Mouse (Mus musculus) lung, embryonic 15.5 days (tissue): ENCODE data around the gene Cda. TPM values are rescaled to one million over a fixed set of nuclear protein-coding genes. Genes with fewer than 3 reads are reported as not detected.

Experiments used
- ATAC-seq: fragments of 200-750 bp; cut with Nextera tagmentation; 2 replicates; pipeline ENCODE4 v1.8.0; 2017; ENCODE audit warnings: moderate number of reproducible peaks, borderline replicate concordance; ENCODE audit not compliant: low FRiP score, low TSS enrichment; ENCODE audit errors: extremely low read depth
- H3K27ac ChIP-seq: fragments of 300-500 bp; sonication (generic); 2 replicates; pipeline ENCODE4 v1.5.1; 2015; ENCODE audit warnings: moderate library complexity, mild to moderate bottlenecking, inconsistent platforms
- H3K27me3 ChIP-seq: fragments of 300-500 bp; sonication (generic); 2 replicates; pipeline ENCODE4 v1.6.1; 2015; ENCODE audit warnings: inconsistent platforms
- H3K36me3 ChIP-seq: fragments of 300-500 bp; sonication (generic); 2 replicates; pipeline ENCODE4 v1.6.1; 2015; ENCODE audit warnings: inconsistent platforms
- H3K4me1 ChIP-seq: fragments of 300-500 bp; sonication (generic); 2 replicates; pipeline ENCODE4 v1.6.1; 2015; ENCODE audit warnings: inconsistent platforms
- H3K4me2 ChIP-seq: fragments of 300-500 bp; sonication (generic); 2 replicates; pipeline ENCODE4 v1.6.1; 2015; ENCODE audit warnings: inconsistent platforms, mild to moderate bottlenecking, moderate library complexity
- H3K4me3 ChIP-seq: fragments of 300-500 bp; sonication (generic); 2 replicates; pipeline ENCODE4 v1.5.1; 2015; ENCODE audit warnings: mild to moderate bottlenecking, inconsistent platforms
- H3K9ac ChIP-seq: fragments of 300-500 bp; sonication (generic); 2 replicates; pipeline ENCODE4 v1.6.1; 2015; ENCODE audit warnings: inconsistent platforms
- H3K9me3 ChIP-seq: fragments of 300-500 bp; sonication (generic); 2 replicates; pipeline ENCODE4 v1.6.1; 2016; ENCODE audit warnings: inconsistent platforms
- WGBS: fragments of 180-500 bp; shearing (Covaris S2); methylation state at CpG from one replicate; pipeline ENCODE4 v1.1.7; 2015; 5-methylcytosine and 5-hydroxymethylcytosine counted together
- polyA plus RNA-seq: library from polyadenylated mRNA; unstranded; fragments of >200 nt; fragmentation: Nextera tagmentation; extraction: Ambion mirVana; gene quantifications from 2 replicates; pipeline ENCODE4 v1.2.1, GENCODE M21; 2015

The Cda gene
- polyA plus RNA-seq, 1 experiment from 2014 or later = 22.9 TPM

DNA sequence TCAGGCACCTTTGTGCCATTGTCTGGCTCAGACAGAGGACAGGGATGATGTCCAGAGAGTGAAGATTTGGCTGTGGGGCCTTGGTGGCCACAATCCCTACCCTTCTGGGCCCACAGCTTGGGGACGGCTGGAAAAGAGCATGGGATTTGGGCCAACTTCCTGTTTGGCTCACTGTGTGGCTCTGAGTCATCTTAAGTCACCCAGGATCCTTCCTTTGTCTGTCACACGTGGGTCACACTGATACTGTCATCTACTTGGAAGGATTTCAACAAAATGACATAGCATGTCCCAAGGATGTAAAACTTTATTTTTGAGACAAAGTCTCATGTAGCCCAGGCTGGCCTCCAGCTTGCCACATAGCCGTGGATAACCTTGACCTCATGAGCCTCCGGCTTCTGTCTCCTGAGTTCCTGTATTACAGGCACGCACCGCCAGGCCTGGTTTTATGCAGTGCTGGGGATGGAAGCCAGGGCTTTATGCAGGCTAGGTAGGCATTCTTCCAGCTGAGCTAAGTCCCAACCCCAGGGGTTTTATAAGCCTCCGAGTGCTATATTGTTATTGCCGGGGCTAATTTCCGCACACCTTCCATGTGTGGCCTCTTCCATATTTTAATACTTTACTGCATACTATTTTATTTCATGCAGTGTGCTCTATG, 22.8 kb downstream of the Cda start:
- WGBS = 69% methylated on average over 9 of the region's 9 CpGs
- Histone ChIP-seq H3K9ac (no peak overlapping the region), H3K27ac (no peak overlapping the region), H3K4me3 (no peak overlapping the region), H3K27me3 (no peaks in the 10 kb centered on the region), H3K9me3 (no peaks in the 10 kb centered on the region), H3K4me1 (0 out of 2 replicates have a peak, but pooled peaks cover 5% of the 10 kb centered on the region), H3K4me2 (no peak overlapping the region), H3K36me3 (no peaks in the 10 kb centered on the region)
- ATAC-seq = no peak

DNA sequence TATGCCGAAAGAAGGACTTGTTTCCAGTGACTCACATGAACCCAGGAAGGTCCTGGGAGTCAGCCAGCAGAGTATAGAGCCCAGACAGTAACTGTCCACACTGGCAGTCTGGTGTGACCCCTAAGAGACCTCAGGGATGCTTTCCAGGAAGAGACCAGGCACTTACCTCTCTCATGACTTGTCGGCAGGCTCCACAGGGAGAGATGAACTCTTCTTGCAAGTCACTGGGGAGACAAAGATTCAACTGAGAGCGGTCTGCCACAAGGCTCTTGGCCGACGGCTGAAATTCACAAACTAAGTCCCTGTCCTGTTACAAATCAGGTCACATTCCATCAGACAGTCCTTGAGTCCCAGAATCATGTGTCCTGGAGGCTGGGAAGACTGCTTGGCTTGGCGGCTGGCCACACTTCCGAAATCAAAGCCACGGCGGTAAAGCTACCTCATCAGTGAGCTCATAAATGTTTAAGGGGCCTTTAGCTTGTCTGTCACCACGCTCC, 24.4 kb downstream of the Cda start:
- H3K9ac ChIP-seq = no peak overlapping the region
- no peak overlapping the region for H3K4me2 ChIP-seq
- no peaks in the 10 kb centered on the region for H3K27me3 ChIP-seq
- ATAC-seq = no peak
- H3K27ac ChIP-seq = no peak overlapping the region
- 48% methylated on average over 10 of the region's 10 CpGs for WGBS
- H3K9me3 ChIP-seq = no peaks in the 10 kb centered on the region
- H3K4me1 ChIP-seq = 0 out of 2 replicates have a peak, but pooled peaks cover 5% of the 10 kb centered on the region
- H3K36me3 ChIP-seq = no peaks in the 10 kb centered on the region
- no peak overlapping the region for H3K4me3 ChIP-seq

DNA sequence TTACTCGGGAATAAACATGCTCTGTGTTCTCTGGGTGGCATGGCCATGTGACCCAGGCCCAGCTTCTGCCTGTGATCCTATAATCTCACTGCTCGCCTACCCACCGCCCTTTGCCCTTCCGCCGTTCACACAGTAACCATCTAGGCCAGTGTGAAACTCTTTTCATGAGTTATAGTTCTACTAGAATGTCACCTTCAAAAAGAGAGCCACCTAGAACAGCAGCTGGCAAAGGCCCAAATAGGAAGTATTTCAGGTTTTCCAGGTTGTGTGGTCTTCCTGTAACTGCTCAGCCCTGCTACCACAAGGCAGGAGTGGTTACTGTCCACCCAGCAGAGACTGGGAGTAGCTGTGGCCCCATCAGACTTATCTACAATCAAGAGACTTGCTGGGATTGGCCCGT, 25.0 kb downstream of the Cda start:
- no peaks in the 10 kb centered on the region for H3K36me3 ChIP-seq
- H3K4me2 ChIP-seq = no peak overlapping the region
- WGBS = 66% methylated on average over 6 of the region's 6 CpGs
- H3K4me3 ChIP-seq = no peak overlapping the region
- H3K9me3 ChIP-seq = no peaks in the 10 kb centered on the region
- H3K27ac ChIP-seq = no peak overlapping the region
- no peaks in the 10 kb centered on the region for H3K27me3 ChIP-seq
- 0 out of 2 replicates have a peak, but pooled peaks cover 5% of the 10 kb centered on the region for H3K4me1 ChIP-seq
- no peak overlapping the region for H3K9ac ChIP-seq
- no peak for ATAC-seq

DNA sequence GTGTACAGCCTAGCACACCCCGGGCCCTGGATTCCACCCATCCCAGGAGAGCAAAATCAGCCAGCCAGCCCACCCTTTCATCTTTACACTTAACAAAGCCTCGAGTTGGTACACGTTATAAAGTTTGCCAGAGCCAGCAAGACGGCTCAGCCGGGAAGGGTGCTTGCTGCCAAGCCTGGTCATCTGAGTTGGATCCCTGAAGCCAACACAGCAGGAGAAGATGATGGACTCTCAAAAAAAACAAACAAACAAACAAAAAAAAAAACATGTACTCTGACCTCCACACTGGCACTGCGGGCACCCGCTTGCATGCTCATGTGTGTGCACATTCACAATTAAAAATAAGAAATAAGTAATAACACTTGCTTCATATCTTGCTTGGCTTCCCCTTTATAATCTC, 25.7 kb downstream of the Cda start:
- Histone ChIP-seq H3K9me3 (no peaks in the 10 kb centered on the region), H3K27ac (no peak overlapping the region), H3K4me2 (no peak overlapping the region), H3K36me3 (no peaks in the 10 kb centered on the region), H3K4me1 (0 out of 2 replicates have a peak, but pooled peaks cover 5% of the 10 kb centered on the region), H3K9ac (no peak overlapping the region), H3K27me3 (no peaks in the 10 kb centered on the region), H3K4me3 (no peak overlapping the region)
- no peak for ATAC-seq
- WGBS = 79% methylated on average over 7 of the region's 7 CpGs

DNA sequence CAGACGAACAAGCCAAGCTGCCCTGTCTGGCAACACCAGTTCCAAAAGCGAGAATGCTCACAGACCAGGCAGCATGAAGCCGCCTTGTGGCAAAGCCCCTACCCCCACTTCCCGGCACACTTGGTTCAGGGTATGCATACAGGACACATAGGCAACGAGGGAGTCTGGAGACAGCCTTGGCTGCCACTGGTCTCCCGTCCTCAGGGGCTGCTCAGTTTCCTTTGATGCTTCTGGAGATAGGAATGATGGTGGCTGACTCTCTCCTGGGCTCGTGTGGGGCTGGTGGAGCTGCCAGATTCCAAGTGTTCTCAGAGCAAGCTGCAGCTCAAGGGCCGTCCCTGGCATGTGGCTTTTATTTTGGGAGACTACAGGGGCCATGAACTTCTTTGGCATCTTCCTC, 26.4 kb downstream of the Cda start:
- H3K27ac ChIP-seq = no peak overlapping the region
- H3K4me1 ChIP-seq = 0 out of 2 replicates have a peak, but pooled peaks cover 5% of the 10 kb centered on the region
- no peaks in the 10 kb centered on the region for H3K9me3 ChIP-seq
- H3K4me2 ChIP-seq = no peak overlapping the region
- no peak overlapping the region for H3K4me3 ChIP-seq
- no peak overlapping the region for H3K9ac ChIP-seq
- H3K27me3 ChIP-seq = no peaks in the 10 kb centered on the region
- WGBS = 53% methylated on average over 8 of the region's 8 CpGs
- no peak for ATAC-seq
- H3K36me3 ChIP-seq = no peaks in the 10 kb centered on the region

DNA sequence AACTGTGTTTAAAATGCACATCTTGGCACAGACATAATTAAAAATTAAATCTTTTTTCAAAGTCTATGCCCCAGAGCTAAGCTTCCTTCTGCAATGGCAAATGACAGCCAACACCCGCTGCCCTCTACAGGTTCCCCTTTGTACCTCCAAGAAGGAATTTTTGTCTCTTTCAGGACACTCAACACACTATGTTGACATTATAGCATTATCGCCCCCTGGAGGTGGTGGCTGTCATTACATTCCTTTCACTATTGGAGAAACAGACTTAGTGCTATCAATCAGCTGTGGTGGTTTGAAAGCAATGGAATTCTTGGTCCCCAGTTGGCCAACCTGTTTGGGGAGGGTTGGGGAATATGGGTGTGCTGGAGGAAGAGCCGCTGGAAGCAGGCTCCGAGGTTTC, 27.8 kb downstream of the Cda start:
- Histone ChIP-seq H3K9ac (no peak overlapping the region), H3K9me3 (no peaks in the 10 kb centered on the region), H3K4me2 (no peak overlapping the region), H3K27ac (no peak overlapping the region), H3K4me3 (no peak overlapping the region), H3K4me1 (0 out of 2 replicates have a peak, but pooled peaks cover 3% of the 10 kb centered on the region), H3K36me3 (no peaks in the 10 kb centered on the region), H3K27me3 (no peaks in the 10 kb centered on the region)
- ATAC-seq = no peak
- 36% methylated on average over 4 of the region's 4 CpGs for WGBS

DNA sequence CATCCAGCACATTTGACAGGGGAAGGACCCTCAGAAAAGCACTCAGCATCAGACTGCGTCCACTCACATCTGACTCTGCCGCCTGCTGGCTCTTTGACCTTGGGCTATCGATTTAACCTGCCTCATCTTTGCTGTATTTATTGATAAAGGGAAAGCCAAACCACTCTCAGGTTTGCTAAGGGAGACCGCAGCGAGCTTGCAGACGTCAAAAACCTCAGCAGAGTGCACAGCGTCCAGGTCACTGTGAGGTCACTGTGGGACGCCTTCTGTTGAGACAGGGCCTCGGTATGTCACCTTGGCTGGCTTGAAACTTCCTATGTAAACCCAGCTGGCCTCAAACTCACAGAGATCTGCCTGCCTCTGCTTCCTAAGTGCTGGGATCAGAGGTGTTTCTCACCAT, 30.5 kb downstream of the Cda start:
- 53% methylated on average over 9 of the region's 9 CpGs for WGBS

DNA sequence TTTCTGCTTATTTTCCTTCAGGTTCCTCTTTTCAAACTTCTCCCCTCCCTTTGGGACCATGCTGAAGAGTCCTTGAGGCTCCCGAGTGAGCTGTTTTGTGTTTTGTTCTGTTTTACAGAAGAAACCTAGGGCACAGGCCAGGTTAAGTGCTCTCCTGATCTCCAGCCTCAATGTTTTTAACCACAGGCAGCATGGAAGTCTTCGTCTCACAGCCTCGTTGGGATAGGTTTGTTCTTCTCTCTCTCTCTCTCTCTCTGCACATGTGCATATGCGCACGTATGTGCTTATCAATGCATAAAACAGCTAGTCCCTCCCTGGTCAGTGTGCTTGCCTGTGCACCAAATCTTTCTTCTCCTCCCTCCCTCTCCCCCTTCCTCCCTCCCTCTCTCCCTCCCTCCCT, 30.9 kb downstream of the Cda start:
- Histone ChIP-seq H3K36me3 (no peaks in the 10 kb centered on the region), H3K4me2 (no peak overlapping the region), H3K9me3 (no peaks in the 10 kb centered on the region), H3K4me3 (no peak overlapping the region), H3K27ac (no peak overlapping the region), H3K4me1 (no peaks in the 10 kb centered on the region), H3K9ac (no peak overlapping the region), H3K27me3 (peaks cover under 1% of the 10 kb centered on the region; the same call in 1 of the 2 replicates)
- ATAC-seq = no peak
- 54% methylated on average over 5 of the region's 5 CpGs for WGBS

More for the DNA sequence above, 30.5 kb downstream of the Cda start:
- Histone ChIP-seq H3K36me3 (no peaks in the 10 kb centered on the region), H3K9ac (no peak overlapping the region), H3K27ac (no peak overlapping the region), H3K4me2 (no peak overlapping the region), H3K4me1 (no peaks in the 10 kb centered on the region), H3K9me3 (no peaks in the 10 kb centered on the region), H3K27me3 (no peaks in the 10 kb centered on the region; the same call in 1 of the 2 replicates), H3K4me3 (no peak overlapping the region)
- no peak for ATAC-seq

DNA sequence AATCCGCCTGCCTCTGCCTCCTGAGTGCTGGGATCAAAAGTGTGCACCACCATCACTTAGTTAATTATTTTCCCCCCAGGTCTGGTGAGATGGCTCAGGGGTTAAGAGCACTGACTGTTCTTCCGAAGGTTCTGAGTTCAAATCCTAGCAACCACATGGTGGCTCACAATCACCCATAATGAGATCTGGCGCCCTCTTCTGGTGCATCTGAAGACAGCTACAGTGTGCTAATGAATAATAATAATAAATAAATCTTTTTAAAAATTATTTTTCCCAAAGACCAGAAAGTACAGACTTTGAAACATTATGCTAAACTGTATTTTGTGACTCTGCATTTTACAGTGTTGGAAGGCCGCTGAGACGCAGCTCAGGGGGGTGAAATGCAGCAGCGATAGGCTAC, 32.1 kb downstream of the Cda start:
- Histone ChIP-seq H3K9ac (no peak overlapping the region), H3K27me3 (peaks cover 13% of the 10 kb centered on the region), H3K4me3 (no peak overlapping the region), H3K27ac (no peak overlapping the region), H3K9me3 (no peaks in the 10 kb centered on the region), H3K4me1 (no peaks in the 10 kb centered on the region), H3K36me3 (no peaks in the 10 kb centered on the region), H3K4me2 (no peak overlapping the region)
- WGBS = 85% methylated on average over 6 of the region's 6 CpGs
- ATAC-seq = no peak

DNA sequence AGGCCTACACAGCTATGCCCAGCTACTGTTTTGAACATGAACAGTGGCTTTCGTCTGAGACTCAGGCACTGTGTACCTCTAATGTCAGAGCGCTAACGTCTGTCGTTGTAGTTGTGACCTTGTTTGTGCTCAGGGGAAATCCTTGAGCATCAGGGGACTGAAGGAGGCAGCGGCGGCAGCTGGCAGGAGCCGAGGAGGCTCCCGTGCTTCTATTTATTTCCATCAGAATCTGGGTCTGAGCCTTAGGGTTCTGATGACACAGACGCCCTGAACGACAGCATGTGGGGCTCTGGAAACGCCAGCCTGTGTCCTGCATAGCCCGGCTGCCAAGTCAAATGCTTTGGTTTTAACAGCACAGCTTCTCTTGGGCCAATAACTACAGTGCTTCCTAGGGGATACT, 32.8 kb downstream of the Cda start:
- H3K9ac ChIP-seq = no peak overlapping the region
- no peak overlapping the region for H3K27ac ChIP-seq
- H3K4me1 ChIP-seq = no peaks in the 10 kb centered on the region
- H3K27me3 ChIP-seq = peaks cover 19% of the 10 kb centered on the region
- no peak overlapping the region for H3K4me2 ChIP-seq
- H3K36me3 ChIP-seq = no peaks in the 10 kb centered on the region
- 74% methylated on average over 12 of the region's 12 CpGs for WGBS
- no peak for ATAC-seq
- H3K4me3 ChIP-seq = no peak overlapping the region
- no peaks in the 10 kb centered on the region for H3K9me3 ChIP-seq

DNA sequence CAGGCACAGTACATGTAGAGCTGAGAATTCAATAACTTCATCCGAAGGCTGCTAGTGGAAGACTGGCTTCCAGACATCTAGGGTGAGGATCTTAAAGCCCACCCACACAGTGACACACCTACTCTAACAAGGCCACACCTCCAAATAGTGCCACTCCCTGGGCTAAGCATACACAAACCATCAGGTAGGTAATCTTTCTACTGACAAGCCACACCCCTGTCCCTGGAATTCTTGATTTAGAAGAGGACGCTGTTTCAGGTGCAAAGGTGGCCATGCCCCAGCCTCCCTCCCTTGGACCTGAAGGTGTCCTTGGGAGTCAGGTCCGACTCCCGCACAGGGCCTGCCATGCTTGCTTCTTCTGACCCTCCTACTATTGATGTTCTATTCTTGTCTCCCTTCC, 34.7 kb downstream of the Cda start:
- ATAC-seq = no peak
- H3K9ac ChIP-seq = no peak overlapping the region
- no peak overlapping the region for H3K27ac ChIP-seq
- 75% methylated on average over 4 of the region's 4 CpGs for WGBS
- peaks cover 21% of the 10 kb centered on the region for H3K27me3 ChIP-seq
- H3K4me2 ChIP-seq = no peak overlapping the region
- H3K4me1 ChIP-seq = no peaks in the 10 kb centered on the region
- H3K4me3 ChIP-seq = no peak overlapping the region
- H3K9me3 ChIP-seq = no peaks in the 10 kb centered on the region
- H3K36me3 ChIP-seq = no peaks in the 10 kb centered on the region

DNA sequence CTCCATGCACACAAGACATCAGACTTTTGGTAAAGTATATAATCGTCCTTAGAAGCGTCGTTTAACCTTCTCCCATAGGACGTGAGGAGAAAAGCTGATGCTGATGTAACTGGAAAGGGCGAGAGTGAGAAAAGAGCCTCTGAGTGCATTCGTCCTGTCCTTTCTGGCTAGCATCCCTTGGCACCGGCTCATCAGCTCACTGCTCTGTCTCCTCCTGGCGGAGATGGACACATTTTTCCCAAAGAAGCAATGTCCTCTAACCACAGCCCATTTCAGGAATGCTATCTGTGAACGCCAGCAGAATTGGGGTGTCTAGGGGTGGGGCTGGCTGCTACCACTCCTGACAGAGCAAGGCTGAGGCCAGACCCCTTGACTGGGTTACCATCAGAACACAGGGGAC, 36.1 kb downstream of the Cda start:
- H3K9ac ChIP-seq = no peak overlapping the region
- ATAC-seq = no peak
- no peaks in the 10 kb centered on the region for H3K4me1 ChIP-seq
- no peak overlapping the region for H3K4me2 ChIP-seq
- peaks cover 21% of the 10 kb centered on the region for H3K27me3 ChIP-seq
- H3K27ac ChIP-seq = no peak overlapping the region
- no peaks in the 10 kb centered on the region for H3K36me3 ChIP-seq
- WGBS = 69% methylated on average over 9 of the region's 9 CpGs
- H3K4me3 ChIP-seq = no peak overlapping the region
- no peaks in the 10 kb centered on the region for H3K9me3 ChIP-seq
